Mouse (Mus musculus) liver, embryonic 14.5 days (tissue): ENCODE data around the gene Il17rc.

Source experiments
- CTCF ChIP-seq: IDR thresholded peaks from 2 replicates; pipeline ENCODE4 v1.5.1; 2016; ENCODE audit warnings: antibody characterized with exemption, low read depth, control low read depth
- EP300 ChIP-seq: IDR thresholded peaks from 2 replicates; pipeline ENCODE4 v1.6.1; 2016; ENCODE audit warnings: antibody characterized with exemption, low read depth

DNA sequence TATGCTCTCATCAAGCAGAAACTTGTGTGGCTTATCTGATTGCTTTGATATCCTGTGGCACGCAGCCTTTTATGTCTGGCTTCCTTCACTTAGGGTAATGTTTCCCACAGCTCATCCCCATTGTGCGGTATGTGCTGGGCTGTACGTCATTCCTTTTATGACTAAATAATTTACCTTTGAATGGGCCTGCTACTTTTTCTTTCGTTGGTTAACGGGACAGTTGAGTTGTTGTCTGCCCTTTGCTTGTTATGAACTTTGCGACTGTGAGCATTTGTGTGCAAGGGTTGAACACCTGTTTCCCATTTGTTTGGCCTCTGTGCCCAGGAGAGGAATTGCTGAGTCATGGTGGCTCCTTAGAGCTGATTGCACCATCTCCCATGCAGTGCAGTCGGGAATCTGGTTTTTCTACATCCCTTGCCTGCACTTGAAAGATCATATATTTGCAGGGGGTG, 15.9 kb downstream of the Il17rc start:
- TF ChIP-seq CTCF (no peak), EP300 (no peak)
